Mouse (Mus musculus) liver, embryonic 14.5 days (tissue): ENCODE measurements around the gene Junb. TPM values are rescaled to one million over a fixed set of nuclear protein-coding genes. Genes with fewer than 3 reads are reported as not detected.
A peak's percentile ranks its signal among the peaks of the same experiment; 100 is the strongest.

Source experiments
- ATAC-seq: fragments of 200-750 bp; cut with Nextera tagmentation; 2 replicates; pipeline ENCODE4 v1.8.0; 2017; ENCODE audit warnings: moderate number of reproducible peaks, mild to moderate bottlenecking, moderate library complexity; ENCODE audit not compliant: insufficient read depth
- DNase-seq, 3 experiments: peaks; one replicate each; pipeline ENCODE4 v3.0.0-alpha.2; 2012 to 2013; ENCODE audit warnings: low read depth in 3 of 3, low spot score in 3 of 3
- H3K27ac ChIP-seq: fragments of 300-500 bp; sonication (generic); 2 replicates; pipeline ENCODE4 v1.5.1; 2014; ENCODE audit warnings: moderate library complexity, mild to moderate bottlenecking, control low read depth, inconsistent platforms
- H3K27me3 ChIP-seq: fragments of 300-500 bp; sonication (generic); 2 replicates; pipeline ENCODE4 v1.6.1; 2014; ENCODE audit warnings: mild to moderate bottlenecking, low read length, moderate library complexity; ENCODE audit not compliant: control insufficient read depth, insufficient read depth
- H3K36me3 ChIP-seq: fragments of 300-500 bp; sonication (generic); replicated peaks from 2 replicates; pipeline ENCODE4 v1.6.1; 2014; ENCODE audit warnings: low read depth; ENCODE audit not compliant: control insufficient read depth, insufficient read depth
- H3K4me1 ChIP-seq, 2 experiments: fragments of 200-500 bp in 1 of 2; fragments of 300-500 bp in 1 of 2; sonication (generic) in 1 of 2; replicated peaks; 2 replicates each; pipeline ENCODE4 v1.6.1; 2012 to 2014; ENCODE audit warnings: antibody characterized with exemption in 1 of 2, inconsistent platforms in 1 of 2, low read length in 1 of 2; ENCODE audit not compliant: control insufficient read depth in 2 of 2, insufficient read depth in 2 of 2
- H3K4me2 ChIP-seq: fragments of 300-500 bp; sonication (generic); 2 replicates; pipeline ENCODE4 v1.6.1; 2014; ENCODE audit warnings: low read depth, mild to moderate bottlenecking, control low read depth, moderate library complexity
- H3K4me3 ChIP-seq, 2 experiments: fragments of 200-500 bp in 1 of 2; fragments of 300-500 bp in 1 of 2; sonication (generic) in 1 of 2; 2 replicates each; pipeline ENCODE4 v1.5.1; 2012 to 2014; ENCODE audit warnings: low read depth in 2 of 2, low read length in 2 of 2, mild to moderate bottlenecking in 2 of 2, control low read depth in 1 of 2, inconsistent platforms in 1 of 2, moderate library complexity in 1 of 2; ENCODE audit not compliant: insufficient read depth in 1 of 2
- H3K9ac ChIP-seq: fragments of 300-500 bp; sonication (generic); replicated peaks from 2 replicates; pipeline ENCODE4 v1.6.1; 2014; ENCODE audit warnings: mild to moderate bottlenecking, control low read depth, moderate library complexity
- H3K9me3 ChIP-seq: fragments of 300-500 bp; sonication (generic); 2 replicates; pipeline ENCODE4 v1.6.1; 2016; ENCODE audit warnings: low read length, mixed read lengths; ENCODE audit not compliant: control insufficient read depth
- CTCF ChIP-seq: IDR thresholded peaks from 2 replicates; pipeline ENCODE4 v1.5.1; 2016; ENCODE audit warnings: antibody characterized with exemption, low read depth, control low read depth
- EP300 ChIP-seq: IDR thresholded peaks from 2 replicates; pipeline ENCODE4 v1.6.1; 2016; ENCODE audit warnings: antibody characterized with exemption, low read depth
- WGBS: fragments of 180-500 bp; shearing (Covaris S2); extraction: QIAGEN DNeasy Blood & Tissue Kit; methylation state at CpG from one replicate; pipeline ENCODE4 v1.1.7; 2014; ENCODE audit not compliant: insufficient replicate concordance; 5-methylcytosine and 5-hydroxymethylcytosine counted together
- polyA plus RNA-seq, 2 experiments: library from polyadenylated mRNA; depleted of rRNA in 1 of 2; stranded (reverse) in 1 of 2; unstranded in 1 of 2; fragments of >200 nt; fragmentation: Nextera tagmentation in 1 of 2; extraction: Ambion mirVana in 1 of 2; gene quantifications; 2 replicates each; pipeline versions ENCODE4 v1.2.1 to v1.2.3; 2012 to 2014

The Junb gene
- polyA plus RNA-seq, 2 experiments = 8.3 to 10.5 TPM

- no peak for ATAC-seq
- WGBS = 59% methylated on average over 2 of the region's 2 CpGs
- no peak for TF ChIP-seq CTCF
- TF ChIP-seq EP300 = no peak
Measured at GRCm38 (mm10) chr8:85014431-85014830, 35.9 kb upstream of the Junb start, which contains the start of gene Best2. TSS of gene Best2 (minus strand) at chr8:85014531.

DNA sequence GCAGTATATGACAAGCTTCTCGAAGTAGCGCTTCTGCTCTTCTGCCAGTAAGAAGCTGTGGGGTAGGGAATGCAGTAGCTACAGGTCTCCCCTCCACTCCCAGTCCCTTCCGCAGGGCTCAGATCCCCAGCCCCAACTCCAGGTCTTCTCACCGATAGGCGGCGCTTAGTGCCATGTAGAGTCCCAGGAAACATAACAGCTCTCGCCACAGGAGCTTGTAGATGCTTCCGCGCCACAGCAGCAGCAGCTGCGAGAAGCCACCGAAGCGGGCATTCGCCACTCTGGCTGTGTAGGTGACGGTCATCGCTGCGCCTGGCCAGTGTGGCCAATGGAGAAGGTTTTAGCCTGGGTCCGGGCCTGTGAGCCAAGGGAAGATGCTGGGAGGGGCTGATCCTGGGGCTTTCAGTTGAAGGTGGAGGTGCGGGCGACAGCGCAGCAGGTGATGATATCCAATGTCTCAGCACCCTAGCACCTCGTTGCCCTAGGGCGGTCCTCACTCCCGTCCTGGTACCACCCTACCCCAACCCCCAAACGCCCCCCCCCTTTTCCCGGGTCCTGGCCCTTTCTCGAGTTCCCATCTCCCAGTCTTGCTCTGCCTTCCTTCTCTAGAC lies 34.8 kb upstream of the Junb start:
- Histone ChIP-seq H3K36me3 (peaks cover 5% of the 10 kb centered on the region), H3K27ac (no peak overlapping the region), H3K4me3 (no peak overlapping the region), H3K4me2 (peak overlapping the region; percentile 57), H3K27me3 (peaks cover 42% of the 10 kb centered on the region), H3K9me3 (no peaks in the 10 kb centered on the region), H3K4me1 (no peaks in the 10 kb centered on the region), H3K9ac (no peak overlapping the region)
- ATAC-seq = 0 out of 2 replicates have a peak, but pooled peaks have one; percentile 18
- WGBS = 5% methylated on average over 25 of the region's 26 CpGs
- TF ChIP-seq CTCF = peak; percentile 85
- no peak for TF ChIP-seq EP300
- DNase-seq = peak in 1 of 3 experiments; percentile 53

More at GRCm38 (mm10) chr8:85014431-85014830, 35.9 kb upstream of the Junb start, which contains the start of gene Best2:
- Histone ChIP-seq H3K27ac (no peak within 1 kb of the TSS), H3K9me3 (no peaks in the 10 kb centered on the region), H3K27me3 (peaks cover 35% of the 10 kb centered on the region), H3K4me2 (peak within 1 kb of the TSS; percentile 57), H3K36me3 (peaks cover 13% of the 10 kb centered on the region), H3K4me1 (no peaks in the 10 kb centered on the region), H3K9ac (no peak within 1 kb of the TSS), H3K4me3 (no peak within 1 kb of the TSS)
- DNase-seq = no peak

- H3K4me3 ChIP-seq = no peak overlapping the region
- no peaks in the 10 kb centered on the region for H3K36me3 ChIP-seq
Measured at GRCm38 (mm10) chr8:85011242-85011641, 32.7 kb upstream of the Junb start.

GRCm38 (mm10) chr8:85007686-85008085 lies 29.2 kb upstream of the Junb start:
- Histone ChIP-seq H3K27ac (no peak overlapping the region), H3K4me2 (no peak overlapping the region), H3K27me3 (peaks cover 29% of the 10 kb centered on the region), H3K9me3 (no peaks in the 10 kb centered on the region), H3K36me3 (no peaks in the 10 kb centered on the region), H3K4me1 (no peaks in the 10 kb centered on the region), H3K9ac (no peak overlapping the region), H3K4me3 (no peak overlapping the region)
- ATAC-seq = no peak
- 24% methylated on average over 23 of the region's 25 CpGs for WGBS
- TF ChIP-seq EP300 (no peak), CTCF (peak; percentile 86)
- no peak for DNase-seq

More at GRCm38 (mm10) chr8:85011242-85011641, 32.7 kb upstream of the Junb start:
- H3K27me3 ChIP-seq = peaks cover 44% of the 10 kb centered on the region
- H3K9ac ChIP-seq = no peak overlapping the region
- DNase-seq (no peak), ATAC-seq (no peak)
- H3K4me2 ChIP-seq = no peak overlapping the region
- H3K9me3 ChIP-seq = no peaks in the 10 kb centered on the region
- TF ChIP-seq CTCF = no peak
- no peak for TF ChIP-seq EP300
- H3K27ac ChIP-seq = no peak overlapping the region
- 14% methylated on average over 28 of the region's 28 CpGs for WGBS
- no peaks in the 10 kb centered on the region for H3K4me1 ChIP-seq

GRCm38 (mm10) chr8:84997649-84998295 lies 19.3 kb upstream of the Junb start:
- WGBS = 4% methylated on average over 19 of the region's 19 CpGs
- Histone ChIP-seq H3K9ac (no peak overlapping the region), H3K4me2 (0 out of 2 replicates have a peak overlapping the region, but pooled peaks have one; percentile 7), H3K4me3 (no peak overlapping the region), H3K27ac (no peak overlapping the region), H3K36me3 (no peaks in the 10 kb centered on the region), H3K9me3 (no peaks in the 10 kb centered on the region), H3K4me1 (peaks cover 0 to 4% of the 10 kb centered on the region in 2 experiments; a peak in 2 of 4 replicates), H3K27me3 (no peaks in the 10 kb centered on the region)
- TF ChIP-seq EP300 = no peak
- TF ChIP-seq CTCF = peak; percentile 99
- DNase-seq = peak in 1 of 3 experiments; percentile 73
- peak; percentile 81 for ATAC-seq
